Mouse (Mus musculus) layer of hippocampus, adult 9-10 months (tissue): ENCODE measurements around the gene Mdga1.

Experiments
- DNase-seq: peaks from one replicate; pipeline ENCODE4 v3.0.0; 2022; ENCODE audit warnings: low spot score

Gene Mdga1

DNA sequence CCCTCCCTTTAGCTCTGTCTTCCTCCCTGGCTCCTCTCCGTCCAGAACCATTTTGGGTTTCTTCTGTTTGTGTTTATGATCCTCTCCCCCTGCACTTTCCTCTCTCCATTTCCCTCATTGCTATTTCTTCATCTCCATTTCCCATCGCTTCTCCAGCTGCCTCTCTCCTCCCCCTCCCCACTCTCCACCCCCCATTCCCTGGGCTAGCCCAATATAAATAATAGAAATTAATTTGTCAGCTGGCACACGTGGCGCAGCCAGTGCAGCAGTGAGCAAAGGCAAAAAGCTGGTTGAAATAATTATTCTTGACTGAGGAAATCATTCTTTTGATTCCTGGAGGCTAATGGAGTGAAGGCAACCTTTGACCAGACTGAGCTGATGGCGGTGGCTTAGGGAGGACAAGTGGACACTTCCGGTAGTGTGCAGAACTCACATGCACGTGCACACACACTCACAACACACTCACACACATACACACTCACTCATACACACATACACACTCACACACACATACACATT is at the start of gene Mdga1:
Gene Mdga1 (minus strand): TSS at position 51 of the 519 bp plus-strand sequence.
- DNase-seq = no peak

GRCm38 (mm10) chr17:30018927-30019610 is 49.2 kb upstream of the Mdga1 start:
- DNase-seq = no peak

DNA sequence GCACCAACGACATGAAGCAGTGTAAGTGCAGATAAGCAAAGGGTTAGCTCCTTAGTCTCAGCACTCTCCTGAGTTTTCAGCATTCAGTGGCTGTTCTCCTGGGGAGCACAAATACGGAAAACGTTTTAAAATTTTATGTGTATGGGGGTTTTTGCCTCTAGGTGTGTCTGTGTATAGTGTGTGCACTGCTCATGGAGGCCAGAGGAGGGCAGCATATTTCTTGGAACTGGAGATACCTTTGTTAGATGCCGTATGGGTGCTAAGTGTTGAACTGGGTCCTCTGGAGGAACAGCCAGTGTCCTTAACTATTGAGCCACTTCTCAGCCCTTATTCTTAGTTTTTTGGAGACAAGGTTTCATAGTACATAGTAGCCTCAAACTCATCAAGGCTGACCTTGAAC is 44.8 kb upstream of the Mdga1 start:
- DNase-seq = no peak

GRCm38 (mm10) chr17:30008392-30008791 is 38.5 kb upstream of the Mdga1 start:
- no peak for DNase-seq

- DNase-seq = no peak
Measured at GRCm38 (mm10) chr17:30007883-30008282, 38.0 kb upstream of the Mdga1 start.

GRCm38 (mm10) chr17:30006877-30007276 is 37.0 kb upstream of the Mdga1 start:
- no peak for DNase-seq

DNA sequence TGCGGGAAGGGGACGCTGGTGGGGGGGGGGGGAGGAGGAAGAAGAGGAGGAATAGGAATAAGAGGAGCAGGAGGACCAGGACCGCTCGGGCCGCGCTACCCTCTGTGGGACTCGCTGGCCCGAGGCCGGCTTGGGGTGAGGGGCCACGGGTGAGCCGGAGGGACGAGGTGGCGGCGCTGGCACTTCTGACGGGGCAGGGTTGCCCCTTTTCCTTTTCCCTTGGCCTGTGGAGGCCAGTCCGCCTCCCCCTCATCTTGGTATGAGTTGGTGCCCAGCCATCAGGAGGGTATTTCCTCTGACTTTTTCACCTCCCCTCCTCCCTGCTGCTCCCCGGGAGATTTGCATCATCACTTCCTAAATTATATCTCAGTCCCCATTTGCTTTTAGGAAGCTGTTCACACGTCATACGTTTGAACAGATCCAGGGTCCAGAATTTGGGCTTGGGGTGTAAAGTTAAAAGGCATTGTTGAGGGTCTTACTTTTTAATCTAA is 35.6 kb upstream of the Mdga1 start:
- DNase-seq = no peak

DNA sequence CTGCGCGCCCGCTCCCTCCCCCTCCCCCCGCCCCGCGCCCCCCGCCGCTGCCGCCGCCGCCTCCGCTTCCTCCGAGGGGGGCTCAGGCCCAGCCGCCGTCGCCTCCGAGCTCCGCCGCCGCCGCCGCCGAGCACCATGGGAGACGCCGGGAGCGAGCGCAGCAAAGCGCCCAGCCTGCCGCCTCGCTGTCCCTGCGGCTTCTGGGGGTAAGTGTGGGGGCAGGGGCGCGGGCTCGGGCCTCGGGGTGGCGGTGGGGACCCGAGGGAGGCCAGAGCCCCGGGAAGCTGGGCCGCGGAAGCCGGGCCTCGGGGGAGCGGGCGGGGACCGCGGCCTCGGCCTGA is 35.2 kb upstream of the Mdga1 start:
- no peak for DNase-seq

GRCm38 (mm10) chr17:30004203-30005102 is 34.6 kb upstream of the Mdga1 start, which contains the start of gene Zfand3:
Gene Zfand3 (plus strand): TSS chr17:30004733.
- DNase-seq = peak; percentile 83

DNA sequence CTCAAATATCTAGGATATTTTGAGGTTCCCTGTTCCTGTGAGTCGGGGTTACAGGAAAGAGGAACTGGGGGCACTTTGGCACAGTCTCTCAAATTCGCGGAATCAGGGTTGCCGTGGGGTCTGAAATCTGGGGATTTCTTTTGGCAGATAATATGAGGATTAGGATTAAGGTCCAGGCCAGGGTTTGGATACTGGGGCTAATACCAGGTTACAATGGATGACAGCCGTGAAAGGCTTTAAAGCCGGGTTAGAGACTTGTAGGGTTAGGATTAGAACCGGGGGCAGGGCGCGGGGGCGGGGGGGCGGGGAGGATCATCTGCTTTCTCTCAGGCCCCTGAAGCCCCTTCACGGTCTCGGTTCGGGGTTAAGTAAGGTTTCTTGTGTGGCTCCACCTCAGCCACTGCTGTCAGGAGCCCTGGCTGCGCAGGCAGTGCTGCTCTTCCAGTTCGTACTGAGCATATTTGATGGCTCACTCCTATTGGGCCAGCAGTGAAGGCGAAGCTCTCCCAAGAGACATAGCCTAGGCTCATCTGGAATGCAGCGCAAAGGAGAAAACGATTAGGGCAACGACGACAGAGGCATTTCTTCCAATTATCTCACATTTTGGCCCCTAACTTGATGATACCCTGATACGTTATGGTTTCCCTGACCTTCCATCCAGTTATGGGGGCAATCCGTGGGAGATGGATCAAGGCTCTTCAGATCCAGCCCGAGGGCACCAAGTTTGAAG is 28.8 kb upstream of the Mdga1 start:
- no peak for DNase-seq

DNA sequence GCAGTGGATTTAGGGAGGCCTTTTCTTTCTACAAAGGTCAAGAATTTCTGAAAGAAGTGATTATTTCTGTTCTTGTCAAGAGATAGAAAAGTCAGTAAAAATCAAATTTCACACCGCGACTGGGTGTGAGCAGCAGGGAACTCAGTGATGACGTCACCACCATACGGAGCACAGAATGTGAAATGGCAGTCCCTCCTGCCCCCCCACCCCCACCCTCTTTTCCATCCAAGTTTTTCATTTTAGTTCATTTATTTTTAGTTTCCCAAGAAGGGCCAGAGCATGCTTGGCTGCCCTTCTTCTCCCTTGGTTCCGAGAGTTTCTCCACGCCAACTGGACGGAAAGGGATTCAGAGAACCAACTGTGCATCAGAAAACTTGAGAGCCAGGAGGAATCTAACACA is 27.8 kb upstream of the Mdga1 start:
- no peak for DNase-seq

DNA sequence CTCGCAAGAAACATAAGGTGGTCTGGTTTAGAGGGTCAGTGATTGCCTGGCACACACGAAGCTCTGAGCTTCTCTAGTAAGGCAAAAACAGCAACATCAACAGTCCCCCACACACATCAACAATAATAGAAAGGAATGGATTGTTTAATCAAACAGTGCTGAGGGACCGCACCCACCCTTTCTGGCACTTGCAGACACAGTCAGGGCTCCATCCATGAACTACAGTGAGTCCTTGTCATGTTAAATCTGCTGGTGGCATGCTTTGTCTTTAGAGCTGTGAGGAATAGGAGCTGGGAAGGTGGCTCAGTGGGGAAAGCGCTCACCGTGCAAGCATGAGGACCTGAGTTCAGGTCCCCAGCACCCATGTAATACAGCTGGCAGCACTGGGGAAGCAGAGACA is 26.1 kb upstream of the Mdga1 start:
- DNase-seq = no peak

DNA sequence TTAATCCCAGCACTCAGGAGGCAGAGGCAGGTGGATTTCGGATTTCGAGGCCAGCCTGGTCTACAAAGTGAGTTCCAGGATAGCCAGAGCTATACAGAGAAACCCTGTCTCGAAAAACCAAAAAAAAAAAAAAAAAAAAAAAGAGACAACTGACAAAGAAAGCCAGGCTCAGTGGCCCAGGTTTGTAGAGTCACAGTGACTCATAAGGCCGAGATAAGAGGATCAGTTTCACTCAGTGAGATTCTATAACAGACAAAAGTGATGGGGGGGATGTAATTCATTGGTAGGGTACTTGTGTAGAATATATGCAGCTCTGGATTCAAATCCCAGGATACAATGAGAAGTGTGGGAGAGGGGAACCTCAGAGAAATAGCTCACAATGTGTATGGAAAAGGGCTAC is 24.6 kb upstream of the Mdga1 start:
- no peak for DNase-seq

- no peak for DNase-seq
Measured at GRCm38 (mm10) chr17:29994011-29994410, 24.1 kb upstream of the Mdga1 start.

- DNase-seq = peak; percentile 31
Measured at GRCm38 (mm10) chr17:29993488-29993887, 23.6 kb upstream of the Mdga1 start.

GRCm38 (mm10) chr17:29990845-29991244 is 21.0 kb upstream of the Mdga1 start:
- no peak for DNase-seq

- DNase-seq = no peak
Measured at GRCm38 (mm10) chr17:29990136-29990535, 20.2 kb upstream of the Mdga1 start.

GRCm38 (mm10) chr17:29989653-29990052 is 19.8 kb upstream of the Mdga1 start:
- no peak for DNase-seq

- DNase-seq = no peak
Measured at GRCm38 (mm10) chr17:29988141-29988540, 18.3 kb upstream of the Mdga1 start.

DNA sequence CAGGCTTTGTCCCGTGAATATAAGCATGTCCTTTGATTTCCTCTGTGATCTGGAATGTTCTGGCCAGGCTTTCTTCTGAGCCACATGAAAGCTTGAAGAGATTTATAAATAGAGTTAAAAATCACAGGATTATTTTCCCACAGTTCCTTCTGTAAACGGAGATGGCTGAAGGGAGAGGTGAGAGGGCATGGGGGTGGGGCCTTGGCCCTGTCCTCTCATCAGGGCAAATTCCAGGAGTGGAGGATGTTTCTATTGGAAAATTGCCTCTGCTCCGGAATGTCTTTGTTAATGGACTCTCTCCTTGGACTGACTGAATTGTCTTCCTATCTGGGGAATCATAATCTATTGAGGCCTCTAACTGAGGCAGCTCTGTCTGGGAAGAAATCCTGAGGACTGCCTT is 15.6 kb upstream of the Mdga1 start:
- no peak for DNase-seq

DNA sequence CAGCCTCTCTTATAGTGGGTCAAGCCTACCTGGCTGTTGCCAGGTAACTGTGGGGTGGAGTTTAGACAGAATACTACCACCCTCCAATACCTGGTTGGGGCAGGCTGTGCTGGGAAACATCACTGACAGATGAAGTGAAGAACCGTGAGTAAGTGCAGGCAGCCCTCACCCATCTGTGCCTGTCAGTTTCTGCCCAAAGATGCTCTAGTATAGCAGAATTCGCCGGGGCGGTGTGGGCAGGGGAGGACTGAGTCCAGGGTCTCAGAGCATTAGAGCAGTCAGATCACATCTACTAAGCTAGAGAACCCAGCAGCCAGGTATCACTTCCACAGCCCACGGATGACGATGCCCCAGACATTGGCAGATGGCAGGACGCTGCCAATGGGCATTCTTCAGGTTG is 15.0 kb upstream of the Mdga1 start:
- DNase-seq = peak; percentile 32

GRCm38 (mm10) chr17:29983190-29983589 is 13.3 kb upstream of the Mdga1 start:
- DNase-seq = no peak
